Mouse (Mus musculus) urinary bladder, postnatal 0 days (tissue): ENCODE results near the gene Ccdc13. TPM values are rescaled to one million over a fixed set of nuclear protein-coding genes. Genes with fewer than 3 reads are reported as not detected.

Source experiments
- polyA plus RNA-seq: library from polyadenylated mRNA; unstranded; fragments of >200 nt; fragmentation: Nextera tagmentation; extraction: Ambion mirVana; gene quantifications from 2 replicates; pipeline ENCODE4 v1.2.1, GENCODE M21; 2015

The Ccdc13 gene
- polyA plus RNA-seq, result 0.16 and 0.33 TPM in 2 replicates

DNA sequence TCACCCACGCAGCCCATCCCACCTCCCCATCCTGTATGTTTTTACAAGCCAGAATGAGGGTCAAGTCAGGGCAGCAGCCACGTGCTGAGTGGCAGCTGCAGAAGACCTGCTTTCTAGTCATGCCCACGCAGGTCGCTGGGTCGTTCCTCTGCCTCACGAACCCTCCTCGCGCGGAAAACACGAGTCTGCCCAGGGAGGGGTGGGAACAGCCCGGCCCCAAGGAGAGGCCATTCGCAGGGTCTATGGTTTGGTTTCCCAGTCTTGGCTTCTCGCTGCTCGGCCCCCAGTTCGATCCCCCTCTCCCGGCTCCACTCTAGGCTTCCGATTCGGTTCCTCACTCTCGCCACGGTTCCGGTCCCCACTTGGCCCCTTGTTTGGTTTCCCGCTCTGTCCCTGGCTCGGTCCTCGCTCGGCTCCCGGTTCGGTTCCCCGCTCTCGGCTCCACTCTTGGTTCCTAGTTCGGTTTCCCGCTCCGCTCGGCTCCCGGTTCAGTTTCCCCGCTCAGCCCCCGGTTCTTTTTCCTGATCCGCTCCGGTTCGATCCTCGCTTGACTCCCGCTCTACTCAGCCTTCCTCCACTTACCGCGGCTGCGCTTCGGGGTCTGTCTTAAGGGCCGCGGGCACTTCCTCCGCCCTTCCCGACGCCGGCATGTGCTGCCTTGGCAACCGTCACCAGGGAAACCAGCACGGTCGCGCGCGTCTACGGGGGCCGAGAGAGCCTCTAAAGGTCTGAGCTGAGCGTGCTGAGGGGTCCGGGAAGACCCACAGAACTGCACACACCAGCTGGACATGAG, at the start of gene Ccdc13:
TSS of gene Ccdc13 (minus strand) at position 633 of the 793 bp plus-strand sequence.

GRCm38 (mm10) chr9:121858153-121858488, 18.9 kb upstream of the Ccdc13 start, which contains the start of gene Higd1a:
Gene Higd1a, minus strand, starts transcription at chr9:121858362.

GRCm38 (mm10) chr9:121791757-121792521, 47.3 kb downstream of the Ccdc13 start, which contains the start of gene Hhatl:
Gene Hhatl, minus strand, starts transcription at chr9:121792507.

GRCm38 (mm10) chr9:121777484-121778065, 61.7 kb downstream of the Ccdc13 start, which contains the start of gene Klhl40:
Gene Klhl40, plus strand, starts transcription at chr9:121777607.

GRCm38 (mm10) chr9:121759091-121760081, 79.9 kb downstream of the Ccdc13 start, which contains the start of gene Zfp651:
Gene Zfp651, plus strand, starts transcription at chr9:121759330.

Other genes with a start within 250 kb of the Ccdc13 start
- gene Lyzl4, start 197.4 kb downstream of the Ccdc13 start, polyA plus RNA-seq, result 0.17 and 0.29 TPM in 2 replicates
- gene Vipr1, start 196.7 kb downstream of the Ccdc13 start, polyA plus RNA-seq, result 0.77 and 1.1 TPM in 2 replicates
- gene Sec22c, start 134.0 kb downstream of the Ccdc13 start, polyA plus RNA-seq, result 5.8 and 6.1 TPM in 2 replicates
- 113 and 114 TPM in 2 replicates for gene Ss18l2, start 129.1 kb downstream of the Ccdc13 start, polyA plus RNA-seq
- gene Nktr, start 120.3 kb downstream of the Ccdc13 start, polyA plus RNA-seq, result 29.6 and 37.6 TPM in 2 replicates
- gene Zfp651, start 80.1 kb downstream of the Ccdc13 start, polyA plus RNA-seq, result 21.2 and 21.4 TPM in 2 replicates
- 0.08 and 0.27 TPM in 2 replicates for gene Klhl40, start 61.9 kb downstream of the Ccdc13 start, polyA plus RNA-seq
- 4.2 and 4.6 TPM in 2 replicates for gene Hhatl, start 47.0 kb downstream of the Ccdc13 start, polyA plus RNA-seq
- 265 and 303 TPM in 2 replicates for gene Higd1a, start 18.9 kb upstream of the Ccdc13 start, polyA plus RNA-seq
- 0.37 and 0.44 TPM in 2 replicates for gene Ackr2, start 58.9 kb upstream of the Ccdc13 start, polyA plus RNA-seq
- gene Cyp8b1, start 76.8 kb upstream of the Ccdc13 start, polyA plus RNA-seq, result 0.06 TPM in 1 of 2 replicates, not detected in the other
- gene Fam198a, start 111.5 kb upstream of the Ccdc13 start, polyA plus RNA-seq, result 4.8 and 5.6 TPM in 2 replicates
- gene Pomgnt2, start 157.6 kb upstream of the Ccdc13 start, polyA plus RNA-seq, result 6.6 and 7.4 TPM in 2 replicates